Mouse (Mus musculus) cortical plate, adult 2 months (tissue): ENCODE results near the gene Siae. TPM values are rescaled to one million over a fixed set of nuclear protein-coding genes. Genes with fewer than 3 reads are reported as not detected.
A peak's percentile ranks its signal among the peaks of the same experiment; 100 is the strongest.

ENCODE experiments used
- H3K27ac ChIP-seq: fragments of 200-500 bp; 2 replicates; pipeline ENCODE4 v1.5.1; 2012; ENCODE audit warnings: low read length, control low read depth, inconsistent platforms; ENCODE audit not compliant: insufficient read depth
- H3K4me1 ChIP-seq: fragments of 200-500 bp; 2 replicates; pipeline ENCODE4 v1.6.1; 2011; ENCODE audit warnings: low read length; ENCODE audit not compliant: control insufficient read depth, insufficient read depth
- H3K4me3 ChIP-seq: fragments of 200-500 bp; 2 replicates; pipeline ENCODE4 v1.5.1; 2011; ENCODE audit warnings: mild to moderate bottlenecking, low read length, control low read depth; ENCODE audit not compliant: insufficient read depth
- CTCF ChIP-seq: fragments of 200-500 bp; IDR thresholded peaks from 2 replicates; pipeline ENCODE4 v1.5.1; 2011; ENCODE audit warnings: mild to moderate bottlenecking, control low read depth, low read length; ENCODE audit not compliant: insufficient read depth; ENCODE audit errors: extremely low read depth
- POLR2A ChIP-seq: fragments of 200-500 bp; IDR thresholded peaks from 2 replicates; pipeline ENCODE4 v1.6.1; 2011; ENCODE audit warnings: mild to moderate bottlenecking, low read length, control low read depth; ENCODE audit not compliant: insufficient read depth; ENCODE audit errors: extremely low read depth
- polyA plus RNA-seq: library from polyadenylated mRNA; depleted of rRNA; stranded (reverse); fragments of >200 nt; gene quantifications from 2 replicates; pipeline ENCODE4 v1.2.3, GENCODE M21; 2012

The Siae gene
- polyA plus RNA-seq, 1 experiment, result 22.2 TPM

DNA sequence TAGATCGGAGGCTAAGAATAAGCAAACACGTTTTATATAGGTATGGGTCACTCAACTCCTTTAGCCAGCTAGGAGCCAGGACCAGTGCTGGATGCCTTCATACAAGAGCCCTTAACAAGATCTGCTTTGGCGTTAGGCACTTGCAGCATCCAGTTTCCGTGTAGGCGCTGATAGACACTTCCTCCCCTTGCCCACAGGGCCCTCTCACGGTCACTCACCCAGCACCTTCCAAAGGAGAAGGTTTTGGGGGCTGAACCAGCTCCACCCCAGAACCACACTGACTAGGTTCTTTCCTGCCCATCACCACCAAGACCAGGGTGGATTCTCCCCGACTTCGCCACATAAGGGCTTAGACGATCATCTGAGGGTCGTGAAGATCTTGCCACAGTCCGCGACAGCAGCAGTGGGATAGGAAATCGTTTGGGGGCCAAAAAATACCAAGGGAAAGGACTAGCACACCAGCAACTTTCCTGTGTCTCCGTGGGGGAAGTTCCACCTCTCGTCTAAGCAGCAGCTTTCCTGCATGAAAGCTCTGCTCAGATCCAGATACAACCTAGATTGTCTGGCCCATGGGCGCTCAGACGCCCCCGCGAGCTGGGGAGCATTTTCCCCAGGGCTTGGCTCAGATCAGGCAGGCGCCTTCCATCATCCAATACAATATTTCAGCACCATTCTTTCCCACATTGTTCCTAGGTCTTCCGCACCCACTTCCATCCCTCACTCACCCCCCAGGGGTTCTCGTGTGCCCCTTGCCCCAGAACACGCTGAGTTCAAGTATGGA lies 3.6 kb upstream of the Siae start:
- peak; percentile 15; the same call in 1 of the 2 replicates for TF ChIP-seq POLR2A
- no peak for TF ChIP-seq CTCF
- Histone ChIP-seq H3K4me1 (peaks cover 10% of the 10 kb centered on the region), H3K27ac (peak overlapping the region; percentile 94), H3K4me3 (peak overlapping the region; percentile 100)

DNA sequence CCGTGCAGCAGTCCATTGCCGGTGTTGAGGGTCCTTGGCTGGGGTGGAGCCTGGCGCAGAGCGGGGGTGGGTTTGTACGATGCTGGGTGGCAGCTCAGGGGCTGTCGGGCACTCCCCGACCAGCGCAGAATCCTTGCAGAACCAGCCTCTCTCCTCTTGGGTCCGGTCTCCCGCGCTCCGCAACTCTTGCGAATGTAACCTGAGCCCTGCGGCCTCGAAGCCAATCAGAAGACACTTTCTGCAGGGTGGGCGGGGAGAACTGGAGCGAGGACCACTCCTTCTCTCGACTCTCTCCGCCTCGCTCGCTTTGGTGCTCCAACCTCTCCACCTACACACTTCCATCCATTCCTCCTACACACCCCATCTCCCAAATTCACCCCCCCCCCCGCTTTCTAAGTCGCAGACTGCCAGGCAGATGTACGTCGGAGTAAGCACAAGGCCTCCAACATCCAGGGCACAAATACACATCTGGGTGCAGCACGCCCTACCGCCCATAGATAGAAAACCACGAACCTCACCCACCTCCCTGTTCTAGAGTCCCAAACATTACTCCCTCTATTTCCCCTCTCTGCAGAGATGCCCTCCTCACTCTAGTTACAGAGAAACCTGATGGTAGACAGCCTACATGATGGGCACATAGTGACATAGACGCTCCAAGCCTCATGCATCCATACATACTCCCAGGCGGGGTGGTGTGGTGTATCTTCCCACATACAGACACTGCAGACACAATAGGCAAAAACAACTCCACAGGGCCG lies 2.8 kb upstream of the Siae start, which contains the start of gene Nrgn:
TSS of gene Nrgn (minus strand) at position 369 of the 758 bp plus-strand sequence.
- peak within 1 kb of the TSS; percentile 100 for H3K4me3 ChIP-seq
- H3K27ac ChIP-seq, result peak within 1 kb of the TSS; percentile 94
- TF ChIP-seq POLR2A (peak; percentile 95), CTCF (no peak)
- H3K4me1 ChIP-seq, result peaks cover 10% of the 10 kb centered on the region

DNA sequence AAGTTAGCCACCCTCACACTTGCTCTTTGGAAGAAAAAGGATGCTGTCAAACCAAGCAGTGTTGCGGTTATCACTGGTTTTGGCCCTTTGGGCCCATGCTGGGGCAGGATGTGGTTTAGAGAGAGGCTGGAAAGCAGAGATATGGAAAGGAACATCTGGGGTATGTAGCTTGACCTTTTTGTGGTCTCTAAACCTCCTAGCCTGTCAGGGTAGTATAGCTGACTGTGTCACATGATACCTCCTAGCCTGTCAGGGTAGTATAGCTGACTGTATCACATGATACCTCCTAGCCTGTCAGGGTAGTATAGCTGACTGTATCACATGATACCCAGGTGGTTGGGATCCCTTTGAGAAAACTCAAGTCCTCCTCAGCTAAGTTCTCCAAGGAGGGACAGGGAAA lies 1.2 kb upstream of the Siae start:
- TF ChIP-seq POLR2A (no peak), CTCF (no peak)
- H3K27ac ChIP-seq, result peak overlapping the region; percentile 11; the same call in 1 of the 2 replicates

DNA sequence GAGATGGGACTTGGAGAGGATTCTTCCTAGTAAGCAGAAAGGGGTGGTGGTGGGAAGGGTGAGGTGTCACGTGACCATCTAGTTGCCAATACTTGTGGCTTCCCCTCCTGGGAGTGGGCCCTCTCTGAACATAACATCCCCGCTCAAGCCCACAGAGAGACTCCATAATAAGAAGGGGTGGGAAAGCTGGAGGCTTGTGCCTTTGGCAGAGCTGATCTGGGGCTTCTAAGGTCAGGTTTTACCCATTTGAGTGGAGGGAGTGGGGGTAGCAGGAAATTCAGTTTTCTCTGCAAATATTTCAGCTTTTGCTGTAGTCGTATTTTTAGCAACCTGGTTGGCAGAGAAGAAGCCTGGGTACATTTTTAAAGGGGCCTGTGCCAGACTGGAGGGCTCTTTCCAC lies 868 bp downstream of the Siae start:
- Histone ChIP-seq H3K27ac (no peak overlapping the region), H3K4me1 (peaks cover 10% of the 10 kb centered on the region), H3K4me3 (no peak overlapping the region)
- TF ChIP-seq CTCF (no peak), POLR2A (no peak)

More for the DNA sequence above, 1.2 kb upstream of the Siae start:
- H3K4me3 ChIP-seq, result no peak overlapping the region
- peaks cover 10% of the 10 kb centered on the region for H3K4me1 ChIP-seq

DNA sequence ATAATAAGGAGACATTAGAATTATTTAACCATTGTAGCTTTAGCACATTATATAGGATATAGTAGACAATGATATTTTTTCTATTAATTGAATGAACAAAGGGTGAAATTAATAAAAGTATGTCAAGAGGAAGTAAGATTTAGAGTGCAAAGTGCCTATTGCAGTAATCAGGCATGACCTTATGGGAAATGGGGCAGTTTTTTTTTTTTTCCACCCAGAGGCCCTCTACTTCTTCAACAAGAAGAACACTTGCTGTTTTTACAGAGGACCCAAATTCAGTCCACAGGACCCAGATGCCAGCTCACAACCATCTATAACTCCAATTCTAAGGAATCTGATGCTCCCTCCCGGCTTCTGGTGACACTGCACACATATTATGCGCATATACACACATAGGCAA lies 5.1 kb downstream of the Siae start:
- TF ChIP-seq CTCF (no peak), POLR2A (no peak)
- Histone ChIP-seq H3K27ac (no peak overlapping the region), H3K4me3 (no peak overlapping the region), H3K4me1 (peaks cover 4% of the 10 kb centered on the region; the same call in 1 of the 2 replicates)

DNA sequence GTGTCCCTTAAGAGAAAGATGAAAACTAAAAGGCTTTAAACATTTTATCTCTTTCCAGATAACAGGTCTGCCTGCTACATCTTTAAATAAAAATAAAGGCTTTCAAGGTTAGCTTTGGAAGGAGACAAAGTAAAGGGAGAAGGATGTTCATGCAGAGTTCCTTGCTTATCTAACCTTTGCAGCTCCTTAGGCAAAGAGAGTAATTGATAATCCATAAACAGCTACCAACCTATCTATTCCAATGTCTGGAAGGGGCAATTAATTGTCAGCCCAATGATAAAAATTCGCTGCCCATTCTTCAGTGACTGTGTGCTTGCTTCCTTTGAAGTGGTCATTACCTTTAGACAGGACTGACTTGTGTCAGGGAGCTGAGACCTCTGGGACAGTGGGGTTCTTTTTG lies 8.3 kb downstream of the Siae start:
- Histone ChIP-seq H3K4me1 (peaks cover 7% of the 10 kb centered on the region), H3K4me3 (no peak overlapping the region), H3K27ac (no peak overlapping the region)
- no peak for TF ChIP-seq POLR2A
- TF ChIP-seq CTCF, result no peak

DNA sequence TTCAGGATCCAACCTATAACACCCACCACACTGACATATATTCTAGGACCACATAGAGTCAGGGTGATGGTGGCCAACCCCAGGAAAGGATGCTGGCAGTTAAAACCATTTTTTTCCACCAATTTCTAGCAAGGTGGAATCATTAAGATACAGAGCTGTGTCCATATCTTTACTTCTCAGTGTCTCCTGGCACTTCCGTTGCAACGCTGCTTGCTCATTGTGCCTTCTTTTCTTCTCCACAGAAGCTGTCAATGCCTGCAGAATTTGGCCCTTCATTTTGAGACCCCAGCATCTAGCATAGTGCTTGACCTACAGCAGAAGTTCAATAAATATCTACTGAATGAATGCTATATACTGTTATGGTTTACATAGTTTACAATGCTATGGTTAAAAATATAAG lies 11.5 kb downstream of the Siae start:
- no peak for TF ChIP-seq CTCF
- TF ChIP-seq POLR2A, result no peak
- Histone ChIP-seq H3K27ac (0 out of 2 replicates have a peak overlapping the region, but pooled peaks have one; percentile 64), H3K4me3 (no peak overlapping the region), H3K4me1 (peaks cover 8% of the 10 kb centered on the region)

DNA sequence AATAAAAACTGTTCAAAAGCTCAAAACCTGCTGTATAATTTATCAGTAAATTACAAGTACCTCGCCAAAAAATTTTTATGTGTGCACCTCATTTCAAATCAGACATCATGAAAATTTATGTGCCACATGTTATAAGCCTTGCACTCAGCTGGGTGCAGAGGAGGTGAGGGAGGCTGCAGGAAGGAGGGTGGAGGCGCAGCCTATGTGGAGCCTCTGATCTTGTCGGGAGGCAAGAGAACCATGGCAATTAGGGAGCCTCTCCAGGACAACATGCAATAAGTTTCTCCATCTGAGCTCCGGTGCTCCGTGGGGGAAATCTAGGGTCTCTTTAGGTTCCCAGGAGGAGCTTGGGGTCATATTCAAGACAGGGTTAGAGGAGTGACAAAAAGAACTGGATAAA lies 12.0 kb downstream of the Siae start:
- Histone ChIP-seq H3K27ac (peak overlapping the region; percentile 92), H3K4me3 (no peak overlapping the region), H3K4me1 (peaks cover 8% of the 10 kb centered on the region)
- no peak for TF ChIP-seq POLR2A
- no peak for TF ChIP-seq CTCF

DNA sequence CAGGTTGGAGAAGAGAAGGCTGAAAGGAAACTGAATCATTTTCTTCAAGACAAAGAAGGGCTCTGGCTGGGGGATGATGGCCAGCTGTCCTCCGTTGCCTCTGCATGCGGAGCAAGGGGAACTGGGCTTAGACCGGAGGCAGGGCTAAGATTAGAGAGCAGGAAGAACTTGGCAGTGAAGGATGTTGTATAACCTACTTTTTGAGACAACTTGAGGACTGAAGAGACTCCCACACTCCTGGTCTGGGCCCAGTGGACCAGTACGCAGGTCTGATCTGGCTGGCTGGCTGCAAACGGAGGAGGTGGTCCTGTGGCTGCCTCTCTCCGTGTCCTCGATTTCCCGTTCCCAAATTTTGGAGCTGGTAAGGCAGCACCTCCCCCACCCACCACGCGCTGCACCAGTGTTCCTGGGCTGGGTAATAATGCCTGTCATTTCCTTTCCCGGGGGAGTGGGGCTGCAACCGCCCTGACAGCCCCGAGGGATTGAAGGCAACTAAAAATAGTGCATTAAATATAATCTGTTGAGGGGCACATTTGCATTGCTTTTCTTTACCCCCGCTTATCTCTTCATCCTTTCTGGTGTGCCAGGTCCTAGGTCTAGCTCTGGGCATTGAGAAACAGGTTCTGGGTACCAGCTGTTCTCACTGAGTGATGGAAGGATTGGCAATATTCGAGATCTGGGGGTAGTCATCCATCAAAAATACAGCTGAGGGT lies 12.6 kb downstream of the Siae start:
- H3K4me3 ChIP-seq, result no peak overlapping the region
- peaks cover 10% of the 10 kb centered on the region for H3K4me1 ChIP-seq
- H3K27ac ChIP-seq, result peak overlapping the region; percentile 92
- no peak for TF ChIP-seq POLR2A
- TF ChIP-seq CTCF, result no peak
